Mouse (Mus musculus) heart, embryonic 15.5 days (tissue): Measurements from ENCODE around the gene Stard9. TPM values are rescaled to one million over a fixed set of nuclear protein-coding genes. Genes with fewer than 3 reads are reported as not detected.
"Not testable (repeated sequence)": the region's sequence is repeated elsewhere in the genome, so short reads cannot be mapped to it uniquely, and the experiment has no call there.

Source experiments
- ATAC-seq: fragments of 200-750 bp; cut with Nextera tagmentation; replicated peaks from 2 replicates; pipeline ENCODE4 v1.8.0; 2017; ENCODE audit warnings: low read depth, moderate TSS enrichment; ENCODE audit not compliant: insufficient number of reproducible peaks, insufficient read depth, low FRiP score
- H3K27ac ChIP-seq: fragments of 300-500 bp; sonication (generic); 2 replicates; pipeline ENCODE4 v1.5.1; 2015; ENCODE audit warnings: mild to moderate bottlenecking, inconsistent platforms
- H3K27me3 ChIP-seq: fragments of 300-500 bp; sonication (generic); 2 replicates; pipeline ENCODE4 v1.6.1; 2015; ENCODE audit warnings: inconsistent platforms
- H3K36me3 ChIP-seq: fragments of 300-500 bp; sonication (generic); 2 replicates; pipeline ENCODE4 v1.6.1; 2015; ENCODE audit warnings: mild to moderate bottlenecking, inconsistent platforms
- H3K4me1 ChIP-seq: fragments of 300-500 bp; sonication (generic); replicated peaks from 2 replicates; pipeline ENCODE4 v1.6.1; 2015; ENCODE audit warnings: inconsistent platforms
- H3K4me2 ChIP-seq: fragments of 300-500 bp; sonication (generic); 2 replicates; pipeline ENCODE4 v1.6.1; 2015; ENCODE audit warnings: inconsistent platforms, mild to moderate bottlenecking, moderate library complexity
- H3K4me3 ChIP-seq: fragments of 300-500 bp; sonication (generic); 2 replicates; pipeline ENCODE4 v1.5.1; 2015; ENCODE audit warnings: mild to moderate bottlenecking, inconsistent platforms
- H3K9ac ChIP-seq: fragments of 300-500 bp; sonication (generic); 2 replicates; pipeline ENCODE4 v1.6.1; 2015; ENCODE audit warnings: mild to moderate bottlenecking, inconsistent platforms
- H3K9me3 ChIP-seq: fragments of 300-500 bp; sonication (generic); replicated peaks from 2 replicates; pipeline ENCODE4 v1.6.1; 2016; ENCODE audit warnings: inconsistent platforms
- WGBS: fragments of 180-500 bp; shearing (Covaris S2); methylation state at CpG from one replicate; pipeline ENCODE4 v1.1.7; 2015; ENCODE audit warnings: mixed read lengths; 5-methylcytosine and 5-hydroxymethylcytosine counted together
- polyA plus RNA-seq: library from polyadenylated mRNA; unstranded; fragments of >200 nt; fragmentation: Nextera tagmentation; extraction: Ambion mirVana; gene quantifications from 2 replicates; pipeline ENCODE4 v1.2.1, GENCODE M21; 2015

Gene Stard9
- polyA plus RNA-seq, 1 experiment from 2014 or later: 3.5 TPM

GRCm38 (mm10) chr2:120655905-120656304, 27.0 kb downstream of the Stard9 start:
- Histone ChIP-seq H3K9ac (no peak overlapping the region), H3K36me3 (no peaks in the 10 kb centered on the region), H3K27ac (no peak overlapping the region), H3K27me3 (no peaks in the 10 kb centered on the region), H3K4me3 (no peak overlapping the region), H3K4me1 (peaks cover 13% of the 10 kb centered on the region), H3K9me3 (no peaks in the 10 kb centered on the region), H3K4me2 (no peak overlapping the region)
- ATAC-seq: no peak
- 86% methylated on average over 5 of the region's 5 CpGs for WGBS

- Histone ChIP-seq H3K4me1 (peaks cover 13% of the 10 kb centered on the region), H3K27me3 (no peaks in the 10 kb centered on the region), H3K36me3 (no peaks in the 10 kb centered on the region), H3K9me3 (no peaks in the 10 kb centered on the region), H3K4me3 (no peak overlapping the region), H3K9ac (no peak overlapping the region), H3K27ac (no peak overlapping the region), H3K4me2 (no peak overlapping the region)
- no peak for ATAC-seq
- 87% methylated on average over 2 of the region's 2 CpGs for WGBS
Measured at GRCm38 (mm10) chr2:120656711-120657110, 27.8 kb downstream of the Stard9 start.

GRCm38 (mm10) chr2:120658486-120658885, 29.6 kb downstream of the Stard9 start:
- H3K4me3 ChIP-seq: no peak overlapping the region
- peaks cover 10% of the 10 kb centered on the region for H3K4me1 ChIP-seq
- H3K27me3 ChIP-seq: no peaks in the 10 kb centered on the region
- H3K4me2 ChIP-seq: no peak overlapping the region
- no peak overlapping the region for H3K27ac ChIP-seq
- 66% methylated on average over 5 of the region's 5 CpGs for WGBS
- ATAC-seq: no peak
- no peaks in the 10 kb centered on the region for H3K36me3 ChIP-seq
- H3K9ac ChIP-seq: no peak overlapping the region
- H3K9me3 ChIP-seq: no peaks in the 10 kb centered on the region

GRCm38 (mm10) chr2:120659318-120659717, 30.4 kb downstream of the Stard9 start:
- Histone ChIP-seq H3K4me1 (peaks cover 14% of the 10 kb centered on the region), H3K36me3 (no peaks in the 10 kb centered on the region), H3K27ac (no peak overlapping the region), H3K9ac (no peak overlapping the region), H3K4me2 (no peak overlapping the region), H3K4me3 (no peak overlapping the region), H3K9me3 (no peaks in the 10 kb centered on the region), H3K27me3 (no peaks in the 10 kb centered on the region)
- ATAC-seq: no peak

GRCm38 (mm10) chr2:120660486-120661078, 31.7 kb downstream of the Stard9 start:
- Histone ChIP-seq H3K9me3 (no peaks in the 10 kb centered on the region), H3K4me1 (peaks cover 14% of the 10 kb centered on the region), H3K4me3 (no peak overlapping the region), H3K27ac (no peak overlapping the region), H3K27me3 (no peaks in the 10 kb centered on the region), H3K9ac (no peak overlapping the region), H3K36me3 (0 out of 2 replicates have a peak, but pooled peaks cover 3% of the 10 kb centered on the region), H3K4me2 (no peak overlapping the region)
- 49% methylated on average over 5 of the region's 5 CpGs for WGBS
- ATAC-seq: no peak

- Histone ChIP-seq H3K27me3 (no peaks in the 10 kb centered on the region), H3K4me1 (peaks cover 14% of the 10 kb centered on the region), H3K4me3 (no peak overlapping the region), H3K27ac (no peak overlapping the region), H3K9me3 (no peaks in the 10 kb centered on the region), H3K4me2 (no peak overlapping the region), H3K36me3 (0 out of 2 replicates have a peak, but pooled peaks cover 3% of the 10 kb centered on the region), H3K9ac (no peak overlapping the region)
- ATAC-seq: no peak
Measured at GRCm38 (mm10) chr2:120662766-120663165, 33.8 kb downstream of the Stard9 start.

GRCm38 (mm10) chr2:120663491-120664154, 34.7 kb downstream of the Stard9 start:
- no peak for ATAC-seq
- H3K27me3 ChIP-seq: no peaks in the 10 kb centered on the region
- H3K4me2 ChIP-seq: no peak overlapping the region
- H3K4me3 ChIP-seq: no peak overlapping the region
- no peak overlapping the region for H3K27ac ChIP-seq
- peaks cover 14% of the 10 kb centered on the region for H3K4me1 ChIP-seq
- H3K9me3 ChIP-seq: no peaks in the 10 kb centered on the region
- 67% methylated on average over 3 of the region's 3 CpGs for WGBS
- no peak overlapping the region for H3K9ac ChIP-seq
- H3K36me3 ChIP-seq: 0 out of 2 replicates have a peak, but pooled peaks cover 3% of the 10 kb centered on the region

- Histone ChIP-seq H3K4me2 (no peak overlapping the region), H3K9ac (no peak overlapping the region), H3K27ac (no peak overlapping the region), H3K9me3 (no peaks in the 10 kb centered on the region), H3K4me1 (peaks cover 6% of the 10 kb centered on the region), H3K4me3 (no peak overlapping the region), H3K36me3 (0 out of 2 replicates have a peak, but pooled peaks cover 3% of the 10 kb centered on the region), H3K27me3 (no peaks in the 10 kb centered on the region)
- 90% methylated on average over 2 of the region's 2 CpGs for WGBS
- no peak for ATAC-seq
Measured at GRCm38 (mm10) chr2:120667446-120667845, 38.5 kb downstream of the Stard9 start.

GRCm38 (mm10) chr2:120670253-120670652, 41.3 kb downstream of the Stard9 start:
- H3K36me3 ChIP-seq: 0 out of 2 replicates have a peak, but pooled peaks cover 1% of the 10 kb centered on the region
- WGBS: 68% methylated on average over 2 of the region's 2 CpGs
- no peak overlapping the region for H3K27ac ChIP-seq
- ATAC-seq: no peak
- no peak overlapping the region for H3K4me3 ChIP-seq
- H3K27me3 ChIP-seq: no peaks in the 10 kb centered on the region
- H3K4me2 ChIP-seq: no peak overlapping the region
- H3K9ac ChIP-seq: no peak overlapping the region
- H3K9me3 ChIP-seq: no peaks in the 10 kb centered on the region
- no peaks in the 10 kb centered on the region for H3K4me1 ChIP-seq

- not testable (repeated sequence) for H3K9ac ChIP-seq, H3K9me3 ChIP-seq, H3K27ac ChIP-seq, H3K4me1 ChIP-seq, H3K4me3 ChIP-seq, ATAC-seq, H3K4me2 ChIP-seq, H3K27me3 ChIP-seq, H3K36me3 ChIP-seq
- whole genome bisulfite sequencing: 71% methylated on average over 7 of the region's 7 CpGs
Measured at GRCm38 (mm10) chr2:120681151-120681550, 52.2 kb downstream of the Stard9 start.

- H3K27me3 ChIP-seq: no peaks in the 10 kb centered on the region
- no peaks in the 10 kb centered on the region for H3K9me3 ChIP-seq
- H3K4me2 ChIP-seq: no peak overlapping the region
- no peaks in the 10 kb centered on the region for H3K4me1 ChIP-seq
- no peak for ATAC-seq
- no peak overlapping the region for H3K27ac ChIP-seq
- no peak overlapping the region for H3K4me3 ChIP-seq
- WGBS: 67% methylated on average over 5 of the region's 5 CpGs
- H3K36me3 ChIP-seq: peaks cover 26% of the 10 kb centered on the region
- H3K9ac ChIP-seq: no peak overlapping the region
Measured at GRCm38 (mm10) chr2:120697767-120698166, 68.8 kb downstream of the Stard9 start.

GRCm38 (mm10) chr2:120700379-120700885, 71.5 kb downstream of the Stard9 start:
- WGBS: 79% methylated on average over 3 of the region's 3 CpGs
- Histone ChIP-seq H3K4me3 (no peak overlapping the region), H3K4me2 (no peak overlapping the region), H3K9me3 (no peaks in the 10 kb centered on the region), H3K9ac (no peak overlapping the region), H3K36me3 (peaks cover 21% of the 10 kb centered on the region), H3K4me1 (no peaks in the 10 kb centered on the region), H3K27ac (no peak overlapping the region), H3K27me3 (no peaks in the 10 kb centered on the region)
- no peak for ATAC-seq
